Mouse (Mus musculus): ENCODE results near the gene Nupl2.

The Nupl2 gene

DNA sequence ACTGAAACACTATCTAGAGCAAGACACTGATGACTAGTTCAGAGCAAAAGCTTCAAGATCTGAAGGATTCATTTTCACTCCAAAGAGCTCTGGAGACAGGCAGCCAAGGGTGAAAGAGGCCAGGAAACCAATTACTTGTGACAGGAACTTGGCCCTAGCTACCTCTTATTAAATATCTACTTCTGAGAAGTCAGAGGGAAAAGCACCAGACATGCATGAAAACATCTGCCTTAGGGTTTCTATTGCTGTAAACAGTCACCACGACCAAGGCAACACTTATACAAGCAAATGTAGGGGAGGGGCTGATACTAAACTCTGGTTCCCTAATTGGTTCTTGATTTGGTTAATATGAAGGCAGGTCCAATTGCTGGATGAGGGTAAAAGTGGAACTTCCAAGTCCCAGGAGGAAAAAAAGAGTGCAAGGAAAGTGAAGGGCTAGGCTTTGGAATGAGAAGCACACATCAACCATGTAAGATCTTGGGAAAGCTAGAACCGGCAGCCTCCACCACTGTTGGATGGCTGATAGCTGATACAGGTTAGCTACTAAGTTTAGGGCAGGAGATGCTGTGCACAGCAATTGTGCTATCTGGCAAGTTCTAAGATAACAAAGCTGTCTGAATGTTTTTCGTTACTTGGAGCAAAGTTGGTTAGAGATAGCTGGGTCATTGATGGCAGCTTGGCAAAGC is 49.2 kb downstream of the Nupl2 start:
- no peak for DNase-seq

DNA sequence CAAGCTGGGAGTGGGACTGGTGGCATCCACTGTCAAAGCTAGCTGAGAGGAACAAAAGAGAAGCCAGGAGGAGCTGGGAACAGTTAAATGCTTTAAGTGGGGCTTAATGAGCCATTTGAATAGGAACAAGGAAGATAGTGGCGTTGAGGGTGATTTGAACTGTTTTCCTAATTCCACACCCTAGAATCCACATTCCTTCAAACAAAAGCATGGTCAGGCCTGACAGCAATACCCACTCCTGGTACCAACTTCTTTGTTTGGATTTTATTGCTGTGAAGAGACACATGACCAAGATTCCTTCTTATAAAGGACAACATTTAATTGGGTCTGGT is 49.8 kb downstream of the Nupl2 start:
- no peak for DNase-seq

DNA sequence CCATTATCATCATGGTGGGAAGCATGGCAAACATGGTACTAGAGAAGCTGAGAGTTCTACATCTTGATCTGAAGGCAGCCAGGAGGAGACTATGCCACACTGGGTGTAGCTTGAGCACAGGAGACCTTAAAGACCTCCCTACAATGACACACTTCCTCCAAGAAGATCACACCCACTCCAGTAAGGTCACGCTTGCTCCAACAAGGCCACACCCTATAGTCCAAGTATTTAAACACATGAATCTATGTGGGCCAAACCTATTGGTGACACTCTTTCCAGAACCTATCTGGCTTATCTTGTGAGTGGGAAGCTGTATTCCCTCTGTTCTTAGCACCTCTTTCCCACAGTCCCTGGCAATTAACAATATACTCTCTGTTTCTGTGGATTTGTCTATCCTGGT is 50.1 kb downstream of the Nupl2 start:
- DNase-seq = no peak

All from thymus, postnatal 14 days (tissue).